Mouse (Mus musculus): ENCODE results near the gene Rab31.

Rab31 gene

DNA sequence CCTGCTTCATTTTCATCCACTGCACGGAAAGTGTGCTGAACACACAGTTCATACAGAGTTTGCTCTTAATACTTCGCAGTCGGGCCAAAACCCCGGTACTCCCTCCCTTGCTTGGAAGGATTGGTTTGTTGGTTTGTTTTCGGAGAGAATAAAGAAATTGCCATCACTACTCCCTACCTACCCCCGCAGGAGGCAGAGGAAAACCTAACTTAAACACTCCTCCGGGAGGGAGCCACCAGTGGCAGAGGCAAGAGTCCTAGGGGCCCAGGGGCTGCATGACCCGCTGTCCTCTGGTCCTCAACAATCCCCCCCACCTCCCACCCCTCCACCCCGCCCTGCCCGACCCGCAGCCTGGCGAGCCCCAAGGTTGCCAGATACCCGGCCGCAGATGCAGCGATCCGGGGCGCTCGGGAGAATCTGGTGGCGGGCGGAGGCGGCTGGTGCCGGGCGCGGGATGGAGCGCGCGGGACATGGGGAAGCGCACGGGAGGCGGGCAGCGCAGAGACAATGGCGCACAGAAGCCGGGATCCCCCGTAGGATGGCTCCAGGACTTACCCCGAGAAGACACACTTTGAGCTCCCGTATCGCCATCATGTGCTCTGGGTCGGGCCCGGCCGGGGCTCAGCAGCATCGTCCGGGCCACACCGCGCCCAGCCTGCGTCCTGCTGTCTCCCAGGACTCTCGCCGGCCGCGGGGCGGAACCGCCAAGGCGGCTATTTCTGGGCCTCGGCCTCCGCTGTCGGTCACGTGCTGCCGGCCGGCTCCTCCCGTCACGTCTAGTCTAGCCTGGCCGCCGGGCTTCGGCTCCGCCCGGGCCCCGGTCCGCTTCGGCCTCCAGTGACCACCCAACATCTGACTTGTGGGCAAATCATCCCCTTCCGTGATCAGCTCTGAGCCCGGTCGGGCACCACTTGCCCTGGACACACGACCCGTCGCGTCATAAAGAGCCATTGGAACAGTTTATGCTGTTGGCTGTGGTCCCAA is at the start of gene Rab31:
Rab31 (minus strand) TSS at position 802 of the 984 bp plus-strand sequence.
- DNase-seq (ENCODE audit: low spot score) = no peak

DNA sequence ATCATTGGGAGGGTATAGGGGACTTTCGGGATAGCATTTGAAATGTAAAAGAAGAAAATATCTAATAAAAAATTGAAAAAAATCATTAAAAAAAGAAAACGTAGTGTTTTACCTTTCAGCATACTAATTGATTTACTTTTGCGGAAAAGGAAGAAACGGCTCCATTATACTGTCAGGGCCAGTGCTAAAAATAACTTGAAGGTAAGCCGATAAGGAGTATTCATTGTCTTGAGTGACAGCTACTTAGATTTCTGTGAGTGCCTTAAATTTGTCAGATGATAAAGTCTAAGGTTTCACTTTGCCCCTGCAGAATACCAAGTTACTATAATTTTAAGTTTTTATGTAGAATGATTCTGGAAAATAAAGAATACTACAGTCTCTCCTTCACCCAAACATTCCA is 47.6 kb upstream of the Rab31 start:
- DNase-seq (ENCODE audit: low spot score) = no peak

DNA sequence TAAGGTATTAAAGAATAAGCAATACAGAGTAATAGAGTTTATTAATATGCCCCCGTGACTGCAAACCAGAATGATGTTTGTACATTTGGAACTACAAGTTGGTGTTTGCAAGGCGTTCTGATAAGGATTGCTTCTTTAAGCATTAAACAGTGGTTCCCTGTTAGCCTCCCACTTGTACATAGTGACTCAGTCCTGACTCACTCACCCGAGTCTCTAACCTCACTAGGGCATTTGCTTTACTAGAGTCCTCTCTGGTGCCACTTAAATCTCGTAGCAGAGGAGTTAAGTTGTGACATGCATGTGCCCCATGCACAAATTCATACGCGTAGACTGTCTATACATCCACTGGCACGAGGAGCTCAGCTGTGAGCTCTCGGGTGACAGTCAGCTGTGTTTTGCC is 41.2 kb upstream of the Rab31 start:
- no peak for DNase-seq (ENCODE audit: low spot score)

DNA sequence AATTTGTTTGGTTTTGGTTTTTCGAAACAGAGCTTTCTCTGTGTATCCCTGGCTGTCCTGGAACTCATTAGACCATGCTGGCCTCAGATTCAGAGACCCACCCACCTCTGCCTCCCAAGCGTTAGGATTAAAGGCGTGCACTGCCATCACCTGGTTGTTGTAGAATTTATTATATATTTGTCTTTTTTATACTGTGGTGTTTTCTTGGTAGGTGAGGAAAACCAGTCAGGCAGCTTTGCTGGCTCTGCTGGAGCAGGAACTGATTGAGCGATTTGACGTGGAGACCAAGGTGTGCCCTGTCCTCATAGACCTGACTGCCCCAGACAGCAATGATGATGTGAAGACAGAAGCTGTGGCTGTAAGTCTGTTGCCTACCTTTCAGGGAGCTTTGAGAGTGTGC is 38.5 kb upstream of the Rab31 start:
- DNase-seq (ENCODE audit: low spot score) = no peak

DNA sequence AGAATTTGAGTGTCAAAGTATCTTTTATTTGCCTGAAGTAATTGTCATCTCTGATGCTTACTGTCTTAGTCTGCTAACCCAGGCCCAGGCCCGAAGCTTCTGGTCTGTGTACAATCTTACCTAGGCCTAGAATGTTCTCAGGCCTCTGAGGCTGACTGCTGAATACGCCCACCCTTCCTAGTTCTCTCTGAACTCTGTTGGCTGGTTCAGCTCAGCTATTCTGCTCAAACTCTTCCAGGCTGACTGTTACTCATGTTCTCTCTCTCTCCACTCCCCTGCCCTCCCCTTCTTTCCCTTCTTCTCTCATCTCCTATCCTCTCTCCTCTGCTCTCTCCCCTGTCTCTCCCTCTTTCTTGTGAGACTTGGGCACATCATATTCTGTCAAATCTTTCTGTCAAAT is 33.9 kb upstream of the Rab31 start:
- no peak for DNase-seq (ENCODE audit: low spot score)

DNA sequence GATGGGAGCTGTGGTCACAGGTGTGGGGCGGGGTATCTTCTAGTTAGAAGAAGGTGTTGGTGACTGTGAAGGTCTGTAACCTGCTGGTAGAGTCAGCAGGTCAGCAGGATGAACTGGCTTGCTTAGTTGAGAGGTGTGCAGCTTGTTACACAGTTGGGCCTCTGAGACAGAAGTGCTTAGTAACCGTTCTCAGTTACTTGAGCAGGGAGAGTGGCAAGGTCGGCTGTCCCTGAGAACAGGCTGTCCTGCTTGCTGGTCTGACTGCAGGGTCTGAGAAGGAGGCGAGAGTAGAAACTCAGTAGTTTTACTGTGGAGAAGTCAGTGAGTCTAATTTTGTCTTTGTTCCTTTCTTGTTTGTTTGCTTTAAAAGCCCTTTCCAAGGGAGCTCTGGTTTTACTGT is 33.4 kb upstream of the Rab31 start:
- DNase-seq (ENCODE audit: low spot score) = no peak

DNA sequence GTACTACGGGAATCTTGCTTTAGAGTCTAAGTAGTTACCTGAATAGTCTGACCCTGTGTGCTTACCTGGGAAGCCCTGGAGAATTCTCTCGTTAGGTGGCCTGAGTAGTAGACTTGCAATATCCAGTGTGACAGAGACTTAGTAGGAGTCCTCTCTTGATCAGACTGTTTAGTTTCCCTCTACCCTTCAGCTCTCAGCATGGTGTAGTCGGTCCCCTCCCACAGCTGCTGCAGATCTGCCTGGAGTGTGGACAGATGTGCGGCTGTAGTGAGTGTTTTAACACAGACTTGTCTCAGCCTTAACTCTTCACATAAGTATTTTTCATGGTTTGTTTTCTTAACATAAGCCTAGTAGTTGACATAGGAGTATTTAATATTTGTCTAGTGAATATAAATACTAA is 29.5 kb upstream of the Rab31 start:
- no peak for DNase-seq (ENCODE audit: low spot score)

DNA sequence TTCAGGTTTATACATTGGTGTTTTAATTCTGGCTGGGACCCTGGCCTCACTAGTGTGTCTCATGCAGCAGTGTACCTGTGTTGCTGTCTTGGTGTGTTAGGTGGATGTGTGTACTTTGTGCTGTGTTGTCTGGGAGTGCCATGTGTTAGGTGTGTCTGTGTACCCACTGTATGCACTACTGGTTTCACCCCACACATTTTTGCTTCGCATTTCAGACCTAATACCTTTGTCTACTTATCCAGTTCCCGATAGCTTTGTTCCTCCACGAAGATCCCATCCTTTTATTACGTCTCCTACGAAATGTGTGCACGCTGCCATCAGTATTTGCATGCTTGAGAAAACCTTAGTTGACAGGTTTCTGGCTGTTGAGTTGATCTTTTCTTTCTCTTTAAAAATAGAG is 27.9 kb upstream of the Rab31 start:
- DNase-seq (ENCODE audit: low spot score) = no peak

DNA sequence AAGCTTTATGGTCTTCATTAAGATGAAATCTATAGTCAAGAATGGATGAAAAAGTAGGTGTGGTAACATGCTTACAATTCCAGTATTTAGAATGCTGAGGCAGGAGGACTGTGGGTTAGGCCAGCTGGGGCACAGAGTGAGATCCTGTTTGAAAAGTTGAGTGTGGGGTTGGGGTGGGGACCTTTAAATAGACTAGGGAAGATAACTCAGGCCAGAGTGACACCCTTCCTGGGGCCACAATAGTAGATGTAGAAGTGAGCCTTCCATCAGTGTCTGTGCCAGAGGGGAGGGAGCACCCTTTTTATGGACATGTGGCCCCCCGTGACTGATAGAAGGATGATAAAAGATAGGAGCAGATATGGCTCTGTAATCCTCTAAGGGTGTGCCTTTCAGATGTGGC is 26.8 kb upstream of the Rab31 start:
- no peak for DNase-seq (ENCODE audit: low spot score)

DNA sequence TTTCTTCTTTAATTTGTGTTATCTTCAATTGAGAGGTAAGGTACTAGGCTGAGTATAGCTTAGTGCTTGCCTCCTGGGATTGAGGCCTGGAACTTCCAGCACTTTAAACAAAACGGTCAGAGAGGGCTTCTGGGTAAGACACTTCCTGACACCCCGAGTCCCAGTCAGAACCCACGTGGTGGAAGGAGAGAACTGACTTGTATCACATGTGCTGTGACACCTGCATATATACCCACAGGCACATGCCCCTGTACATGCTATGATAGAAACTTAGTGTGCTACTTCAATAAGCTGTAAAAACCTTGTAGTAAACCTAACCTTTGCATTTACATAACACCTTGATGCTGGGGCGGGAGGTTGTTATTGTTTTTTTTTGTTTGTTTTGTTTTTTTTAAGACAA is 25.9 kb upstream of the Rab31 start:
- DNase-seq (ENCODE audit: low spot score) = no peak

DNA sequence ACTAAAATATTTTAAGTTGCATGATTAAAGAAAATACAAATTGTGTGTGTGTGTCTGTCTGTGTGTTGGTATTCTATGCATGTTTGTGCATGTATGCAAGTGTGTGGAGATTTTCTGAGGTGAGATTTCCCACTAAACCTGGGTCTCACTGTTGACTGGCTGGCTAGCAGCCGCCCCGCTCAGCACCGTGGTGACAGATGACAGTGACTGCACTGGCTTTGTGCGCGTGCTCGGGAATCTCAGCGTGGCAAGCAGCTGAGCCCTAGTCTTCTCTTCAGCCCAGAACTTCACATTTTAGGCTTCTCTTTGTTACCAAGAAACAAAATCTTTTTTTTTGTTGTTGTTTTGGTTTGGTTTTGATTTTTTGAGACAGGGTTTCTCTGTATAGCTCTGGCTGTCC is 23.5 kb upstream of the Rab31 start:
- no peak for DNase-seq (ENCODE audit: low spot score)

DNA sequence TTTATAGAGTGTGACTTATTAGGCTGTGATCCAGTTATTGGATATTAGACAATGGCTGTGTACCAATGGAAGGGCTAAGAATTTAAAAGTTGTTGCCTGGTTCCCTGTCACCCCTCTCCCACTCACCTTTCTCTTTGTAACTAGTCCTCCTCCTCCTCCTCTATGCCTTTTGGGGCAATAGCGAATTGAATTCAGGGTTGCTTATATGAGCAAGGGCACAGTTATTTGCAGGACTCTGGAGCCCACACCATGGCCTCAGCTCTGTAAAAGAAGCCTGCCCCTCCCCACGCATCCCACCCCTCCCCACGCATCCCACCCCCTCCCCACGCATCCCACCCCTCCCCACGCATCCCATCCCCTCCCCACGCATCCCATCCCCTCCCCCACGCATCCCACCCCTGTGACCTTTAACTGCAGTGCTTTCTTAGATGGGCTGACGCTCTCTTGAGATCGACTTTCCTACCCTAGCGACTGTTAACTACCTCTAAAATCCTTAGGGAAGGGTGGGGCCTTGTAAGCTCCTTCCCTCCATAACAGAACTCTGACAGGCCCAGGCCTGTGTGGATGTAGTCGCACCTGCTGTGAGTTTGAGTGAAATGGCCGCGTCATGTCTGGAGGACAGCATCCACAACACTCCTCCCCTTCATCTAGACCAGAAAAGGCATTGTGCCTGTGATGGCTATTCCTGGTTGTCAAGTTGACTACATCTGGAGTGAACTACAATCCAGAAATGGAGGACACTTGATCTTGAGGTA is 21.7 kb upstream of the Rab31 start:
- no peak for DNase-seq (ENCODE audit: low spot score)

DNA sequence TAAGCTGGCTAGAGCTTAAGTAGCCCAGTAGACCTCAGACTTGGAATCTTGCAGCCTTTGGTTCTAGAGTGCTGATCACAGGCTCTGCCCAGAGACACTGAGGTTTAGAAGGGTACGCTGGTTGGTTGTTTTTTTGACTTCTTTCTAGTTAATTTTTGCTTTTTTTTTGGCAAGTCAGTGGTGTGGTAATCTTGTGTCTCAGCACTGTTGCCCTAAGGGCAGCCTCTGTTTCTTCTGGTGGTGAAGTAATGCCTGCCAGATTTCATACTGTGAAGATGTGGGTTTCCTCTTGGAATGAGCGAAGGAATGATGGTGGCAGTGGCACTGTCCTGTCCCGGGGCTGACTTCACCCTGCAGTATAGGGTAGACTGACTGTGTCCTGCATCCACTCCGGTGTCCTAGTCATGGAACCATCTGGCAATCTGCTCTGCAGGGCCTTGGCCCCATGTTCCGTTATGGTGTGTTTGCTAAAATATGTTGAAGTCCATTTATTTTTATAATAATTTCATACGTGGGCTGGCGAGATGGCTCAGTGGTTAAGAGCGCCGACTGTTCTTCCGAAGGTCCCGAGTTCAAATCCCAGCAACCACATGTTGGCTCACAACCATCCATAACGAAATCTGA is 20.9 kb upstream of the Rab31 start:
- no peak for DNase-seq (ENCODE audit: low spot score)

DNA sequence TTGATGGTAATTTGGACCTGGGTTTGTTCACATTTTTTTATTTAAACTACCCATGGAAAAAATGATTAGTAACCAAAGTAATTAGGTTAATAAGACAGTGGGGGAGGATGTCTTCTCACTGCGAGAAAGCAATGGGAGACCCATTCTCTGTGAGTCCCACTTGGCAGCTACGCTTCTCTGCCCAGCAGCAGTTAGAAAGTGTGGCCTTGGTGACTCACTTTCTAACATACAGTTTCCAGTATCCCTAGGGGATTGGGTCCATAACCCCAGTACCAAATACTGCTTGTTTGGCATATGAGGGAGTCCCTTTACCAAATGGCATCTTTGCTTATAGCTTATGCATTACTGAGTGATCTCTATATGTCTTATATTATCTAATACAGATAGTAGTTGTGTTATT is 18.6 kb upstream of the Rab31 start:
- no peak for DNase-seq (ENCODE audit: low spot score)

DNA sequence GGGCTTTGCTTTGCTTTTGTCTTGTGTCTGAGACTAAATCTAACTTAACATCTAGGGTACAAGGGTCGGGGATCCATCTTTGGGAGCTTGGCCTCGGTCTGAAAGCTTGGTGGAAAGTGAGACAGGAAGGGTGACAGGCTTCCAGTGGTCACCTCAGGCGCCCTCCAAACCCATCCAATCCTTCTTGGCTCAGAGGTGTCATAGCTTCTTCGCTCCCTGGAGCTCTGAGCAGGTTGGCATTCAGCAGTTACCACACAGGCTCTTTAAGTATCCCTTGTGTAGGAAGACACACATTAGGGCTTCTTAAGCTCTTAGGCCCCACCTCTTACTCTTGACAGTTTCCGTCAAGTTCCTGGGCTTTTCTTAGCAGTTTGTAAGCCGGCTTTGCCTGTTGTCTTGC is 17.0 kb upstream of the Rab31 start:
- no peak for DNase-seq (ENCODE audit: low spot score)

DNA sequence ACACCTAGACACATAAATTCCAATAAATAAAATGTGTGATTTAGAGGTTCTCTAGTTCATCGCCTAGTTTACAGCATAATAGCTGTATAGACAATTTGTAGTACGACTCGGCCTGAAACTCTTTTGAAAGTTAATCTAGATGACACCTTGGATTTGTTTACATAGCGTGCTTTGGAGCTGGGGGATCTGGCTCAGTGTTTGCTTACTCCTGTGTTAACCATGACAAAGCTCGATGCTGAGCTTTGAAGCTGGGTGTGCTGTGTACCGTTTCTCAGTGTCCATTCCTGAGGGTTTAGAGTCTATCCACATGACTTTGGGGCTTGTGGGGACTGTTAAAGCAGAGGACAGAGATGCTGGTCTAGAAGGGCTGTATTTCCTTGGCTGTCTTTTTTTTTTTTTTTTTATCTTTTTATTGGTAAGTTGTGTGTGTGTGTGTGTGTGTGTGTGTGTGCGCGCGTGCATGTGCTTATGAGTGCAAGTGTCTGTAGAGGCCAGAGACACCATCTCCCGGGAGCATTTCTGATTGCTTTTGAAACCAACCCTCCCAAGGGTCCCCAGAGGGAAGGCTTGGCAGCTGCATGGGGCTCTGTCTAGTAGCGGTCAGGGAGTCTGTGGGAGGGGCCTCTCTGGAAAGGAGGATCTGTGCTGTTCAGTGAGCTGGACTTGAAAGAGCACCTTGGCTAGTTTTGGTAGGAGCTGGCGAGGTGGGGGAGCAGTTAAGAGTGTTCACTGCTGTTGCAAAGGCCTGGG is 16.2 kb upstream of the Rab31 start:
- no peak for DNase-seq (ENCODE audit: low spot score)

DNA sequence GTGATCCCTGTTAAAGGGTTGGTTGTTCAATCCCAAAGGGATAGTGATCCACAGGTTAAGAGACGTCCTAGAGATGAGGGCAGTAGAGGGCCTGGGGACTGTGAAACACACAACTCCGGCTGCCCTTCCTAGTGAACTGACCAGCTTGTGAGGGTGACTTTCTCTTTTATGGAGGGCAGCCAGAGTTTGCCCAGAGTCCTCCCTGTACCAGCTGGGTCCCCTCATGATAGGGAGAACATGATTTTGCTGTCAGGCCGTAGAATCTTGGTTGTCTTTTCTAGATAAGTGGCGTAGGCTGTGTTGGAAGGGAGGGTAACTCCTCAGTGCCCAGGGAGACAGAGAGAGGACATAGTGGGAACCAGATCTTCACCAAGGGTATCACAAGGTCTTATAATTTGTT is 14.7 kb upstream of the Rab31 start:
- no peak for DNase-seq (ENCODE audit: low spot score)

DNA sequence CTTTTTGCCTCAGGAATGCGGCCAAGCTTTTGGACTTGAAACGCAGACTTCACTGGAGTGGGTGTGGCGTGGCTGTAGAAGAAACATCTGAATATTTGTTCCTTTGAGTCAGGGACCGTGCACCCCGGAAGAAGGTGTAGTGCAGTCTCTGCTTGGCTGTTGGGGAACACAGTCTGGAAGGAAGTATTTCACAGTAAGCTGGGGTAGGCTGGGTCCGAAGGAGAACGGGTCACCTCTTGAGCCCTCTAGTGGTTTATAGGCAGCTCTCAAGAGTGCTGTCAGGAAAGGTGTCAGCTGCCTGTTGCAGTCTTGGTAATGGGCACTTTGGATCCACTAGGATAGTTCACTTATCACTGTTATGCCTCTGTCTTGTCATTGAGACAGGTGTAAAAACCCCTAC is 13.7 kb upstream of the Rab31 start:
- DNase-seq (ENCODE audit: low spot score) = no peak

DNA sequence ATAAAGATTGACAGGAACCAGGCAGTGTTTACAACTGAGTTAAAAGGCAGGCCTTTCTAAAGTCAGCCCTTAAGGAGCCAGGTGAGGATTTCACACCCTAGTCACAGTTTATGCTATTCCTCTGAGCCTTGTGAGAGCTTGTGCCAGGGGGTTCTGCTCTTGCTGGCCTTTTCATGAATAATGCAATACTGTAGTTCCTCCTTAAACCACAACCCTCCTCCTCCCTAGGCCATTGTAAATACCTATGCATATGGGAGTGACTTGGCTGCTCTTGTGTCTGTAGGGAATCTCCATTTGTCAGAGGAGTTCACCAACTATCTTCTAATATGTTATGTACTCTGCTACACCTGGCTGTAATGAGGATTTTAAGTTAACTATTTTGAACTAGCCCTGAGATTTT is 13.2 kb upstream of the Rab31 start:
- no peak for DNase-seq (ENCODE audit: low spot score)

DNA sequence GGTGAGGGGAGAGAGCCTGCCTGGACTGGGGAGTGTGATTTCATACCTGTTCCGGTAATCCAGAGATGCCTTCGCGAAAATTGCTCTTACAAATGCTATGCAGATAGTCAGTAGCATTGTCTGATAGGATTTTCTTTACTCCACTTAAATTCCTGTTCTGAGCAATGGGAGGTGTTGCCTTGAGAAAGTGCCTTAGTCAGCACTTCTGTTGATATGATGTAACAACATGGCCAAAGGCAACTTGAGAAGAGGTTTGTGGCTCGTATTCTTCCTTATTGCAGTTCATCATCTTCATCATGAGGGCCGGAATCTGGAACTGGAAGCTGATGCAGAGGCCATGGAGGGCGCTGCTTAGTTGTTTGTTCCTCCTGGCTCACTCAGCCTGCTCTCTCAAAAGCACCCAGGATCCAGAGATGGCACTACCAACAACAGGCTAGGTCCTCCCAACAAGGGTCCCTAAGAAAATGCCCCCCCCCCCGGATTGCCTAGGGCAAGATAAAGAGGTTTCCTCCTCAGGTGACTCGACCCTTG is 12.1 kb upstream of the Rab31 start:
- DNase-seq (ENCODE audit: low spot score) = no peak

DNA sequence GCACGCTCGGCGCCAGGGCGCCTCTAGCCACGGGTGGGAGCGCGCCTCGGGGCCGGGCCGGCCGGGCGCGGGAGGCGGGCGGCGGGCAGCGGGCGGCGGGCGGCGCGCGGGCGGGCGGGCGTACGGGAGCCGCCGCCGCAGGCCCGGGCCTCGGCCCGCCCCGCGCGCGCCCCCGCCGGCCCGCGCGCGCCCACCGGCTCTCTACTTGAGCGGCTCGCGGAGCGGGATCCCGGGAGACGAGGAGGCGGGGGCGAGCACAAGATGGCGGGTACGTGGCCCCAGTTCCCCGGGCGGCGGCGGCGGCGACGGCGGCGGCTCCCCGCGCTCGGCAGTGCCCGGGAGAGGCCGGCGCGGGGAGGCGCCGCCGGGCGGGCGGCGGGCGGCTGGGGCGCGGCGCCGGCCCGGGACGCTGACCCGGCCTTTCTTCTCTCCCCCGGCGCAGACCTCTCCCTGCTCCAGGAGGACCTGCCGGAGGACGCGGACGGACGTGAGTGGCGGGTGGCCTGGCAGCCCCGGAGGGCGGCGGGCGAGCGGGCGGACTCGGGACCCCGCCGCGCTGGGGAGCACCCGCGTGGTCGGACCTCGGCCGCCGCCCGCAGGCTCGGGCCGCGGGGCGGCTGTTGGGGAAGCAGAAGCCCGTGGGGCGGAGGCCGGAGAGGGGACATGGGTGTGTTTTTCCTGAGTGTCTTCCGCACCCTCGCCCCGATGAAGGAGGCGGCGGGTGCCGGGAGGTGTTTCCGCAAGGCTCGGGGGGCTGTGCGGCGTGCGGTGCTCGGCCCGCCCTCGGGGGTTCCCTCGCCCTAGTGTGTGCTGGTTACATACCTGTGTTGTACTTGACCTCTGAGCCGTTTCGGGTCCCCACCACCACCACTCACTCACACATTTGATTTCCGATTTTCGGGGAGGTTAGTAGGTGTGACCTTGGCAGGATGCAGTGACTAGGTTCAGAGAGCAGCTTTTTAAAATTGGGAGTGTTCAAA is 10.9 kb upstream of the Rab31 start:
- no peak for DNase-seq (ENCODE audit: low spot score)
